Mouse (Mus musculus) neural tube, embryonic 14.5 days (tissue): ENCODE data around the gene Chat. TPM values are rescaled to one million over a fixed set of nuclear protein-coding genes. Genes with fewer than 3 reads are reported as not detected.
A peak's percentile ranks its signal among the peaks of the same experiment; 100 is the strongest.

ENCODE experiments used
- ATAC-seq: fragments of 200-750 bp; cut with Nextera tagmentation; 2 replicates; pipeline ENCODE4 v1.8.0; 2017; ENCODE audit warnings: low read depth, mild to moderate bottlenecking, moderate TSS enrichment, moderate library complexity
- H3K27ac ChIP-seq: fragments of 300-500 bp; sonication (generic); 2 replicates; pipeline ENCODE4 v1.5.1; 2014; ENCODE audit warnings: low read depth, mild to moderate bottlenecking, control low read depth, low read length, moderate library complexity, mixed read lengths
- H3K27me3 ChIP-seq: fragments of 300-500 bp; sonication (generic); 2 replicates; pipeline ENCODE4 v1.6.1; 2014; ENCODE audit warnings: low read length; ENCODE audit not compliant: control insufficient read depth, insufficient read depth
- H3K36me3 ChIP-seq: fragments of 300-500 bp; sonication (generic); 2 replicates; pipeline ENCODE4 v1.6.1; 2014; ENCODE audit warnings: low read length, mixed read lengths; ENCODE audit not compliant: control insufficient read depth, insufficient read depth
- H3K4me1 ChIP-seq: fragments of 300-500 bp; sonication (generic); 2 replicates; pipeline ENCODE4 v1.6.1; 2014; ENCODE audit warnings: low read length; ENCODE audit not compliant: control insufficient read depth, insufficient read depth
- H3K4me2 ChIP-seq: fragments of 300-500 bp; sonication (generic); 2 replicates; pipeline ENCODE4 v1.6.1; 2014; ENCODE audit warnings: mild to moderate bottlenecking, low read depth, low read length, control low read depth
- H3K4me3 ChIP-seq: fragments of 300-500 bp; sonication (generic); 2 replicates; pipeline ENCODE4 v1.5.1; 2014; ENCODE audit warnings: low read depth, low read length, control low read depth, mixed read lengths
- H3K9ac ChIP-seq: fragments of 300-500 bp; sonication (generic); replicated peaks from 2 replicates; pipeline ENCODE4 v1.6.1; 2014; ENCODE audit warnings: low read depth, mild to moderate bottlenecking, control low read depth, low read length, mixed read lengths
- H3K9me3 ChIP-seq: fragments of 300-500 bp; sonication (generic); 2 replicates; pipeline ENCODE4 v1.6.1; 2016; ENCODE audit warnings: low read length; ENCODE audit not compliant: control insufficient read depth
- WGBS: fragments of 180-500 bp; shearing (Covaris S2); extraction: QIAGEN DNeasy Blood & Tissue Kit; methylation state at CpG from one replicate; pipeline ENCODE4 v1.1.7; 2014; 5-methylcytosine and 5-hydroxymethylcytosine counted together
- polyA plus RNA-seq: library from polyadenylated mRNA; unstranded; fragments of >200 nt; fragmentation: Nextera tagmentation; extraction: Ambion mirVana; gene quantifications from 2 replicates; pipeline ENCODE4 v1.2.1, GENCODE M21; 2014

The Chat gene
- polyA plus RNA-seq, 1 experiment from 2014 or later: 4.3 TPM

- no peak overlapping the region for H3K4me2 ChIP-seq
- peak; percentile 60; the same call in 1 of the 2 replicates for ATAC-seq
- WGBS: 12% methylated on average over 7 of the region's 7 CpGs
These were observed 84.7 kb downstream of the Chat start for GRCm38 (mm10) chr14:32381066-32381465.

GRCm38 (mm10) chr14:32380099-32380480 is 85.7 kb downstream of the Chat start:
- H3K4me1 ChIP-seq: 0 out of 2 replicates have a peak, but pooled peaks cover 3% of the 10 kb centered on the region
- no peak overlapping the region for H3K9ac ChIP-seq
- no peak for ATAC-seq
- WGBS: 35% methylated on average over 3 of the region's 3 CpGs
- H3K9me3 ChIP-seq: no peaks in the 10 kb centered on the region
- no peak overlapping the region for H3K4me3 ChIP-seq
- no peak overlapping the region for H3K4me2 ChIP-seq
- no peak overlapping the region for H3K27ac ChIP-seq
- peaks cover 2% of the 10 kb centered on the region; the same call in 1 of the 2 replicates for H3K27me3 ChIP-seq
- H3K36me3 ChIP-seq: no peaks in the 10 kb centered on the region

More at GRCm38 (mm10) chr14:32381066-32381465, 84.7 kb downstream of the Chat start:
- Histone ChIP-seq H3K27me3 (peaks cover 2% of the 10 kb centered on the region; the same call in 1 of the 2 replicates), H3K27ac (no peak overlapping the region), H3K9ac (no peak overlapping the region), H3K36me3 (no peaks in the 10 kb centered on the region), H3K4me1 (0 out of 2 replicates have a peak, but pooled peaks cover 3% of the 10 kb centered on the region), H3K4me3 (no peak overlapping the region), H3K9me3 (no peaks in the 10 kb centered on the region)

DNA sequence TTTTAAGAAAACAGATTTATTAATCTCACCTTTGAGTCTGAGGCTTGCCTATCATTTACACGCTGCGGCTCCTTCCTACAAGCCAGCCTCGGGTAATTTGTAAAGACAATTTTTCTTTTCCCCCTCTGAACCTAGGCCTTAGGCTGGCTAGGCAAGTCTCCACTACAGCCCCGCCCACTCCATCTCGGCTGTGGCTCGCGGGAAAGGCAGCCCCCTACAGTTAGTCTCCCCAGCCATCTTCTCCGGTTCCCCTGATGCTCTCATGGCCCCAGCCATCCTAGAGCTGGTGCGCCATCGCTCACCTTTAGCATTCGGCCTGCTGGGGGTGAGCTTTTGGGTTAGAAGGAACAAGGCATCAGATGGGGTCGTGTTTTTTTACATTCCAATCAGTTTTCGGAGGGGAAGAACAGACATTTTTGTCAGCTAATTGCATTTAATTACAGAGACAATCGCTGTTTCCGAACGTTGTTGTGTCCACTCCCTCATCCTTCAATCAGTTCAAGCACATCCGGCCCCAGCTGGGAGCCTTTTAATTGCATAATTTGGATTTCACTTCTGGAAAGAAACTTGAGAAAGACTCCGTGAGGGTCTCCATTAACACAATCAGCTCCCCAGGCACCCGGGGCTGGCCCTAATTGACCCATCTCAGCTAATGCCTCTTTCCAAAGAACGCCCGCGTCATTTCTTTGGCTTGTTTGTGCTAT is 86.2 kb downstream of the Chat start:
- WGBS: 4% methylated on average over 22 of the region's 22 CpGs
- ATAC-seq: no peak
- H3K9ac ChIP-seq: no peak overlapping the region
- no peak overlapping the region for H3K4me3 ChIP-seq
- H3K9me3 ChIP-seq: no peaks in the 10 kb centered on the region
- H3K4me1 ChIP-seq: 0 out of 2 replicates have a peak, but pooled peaks cover 3% of the 10 kb centered on the region
- no peak overlapping the region for H3K27ac ChIP-seq
- no peak overlapping the region for H3K4me2 ChIP-seq
- no peaks in the 10 kb centered on the region for H3K36me3 ChIP-seq
- H3K27me3 ChIP-seq: peaks cover 2% of the 10 kb centered on the region; the same call in 1 of the 2 replicates

DNA sequence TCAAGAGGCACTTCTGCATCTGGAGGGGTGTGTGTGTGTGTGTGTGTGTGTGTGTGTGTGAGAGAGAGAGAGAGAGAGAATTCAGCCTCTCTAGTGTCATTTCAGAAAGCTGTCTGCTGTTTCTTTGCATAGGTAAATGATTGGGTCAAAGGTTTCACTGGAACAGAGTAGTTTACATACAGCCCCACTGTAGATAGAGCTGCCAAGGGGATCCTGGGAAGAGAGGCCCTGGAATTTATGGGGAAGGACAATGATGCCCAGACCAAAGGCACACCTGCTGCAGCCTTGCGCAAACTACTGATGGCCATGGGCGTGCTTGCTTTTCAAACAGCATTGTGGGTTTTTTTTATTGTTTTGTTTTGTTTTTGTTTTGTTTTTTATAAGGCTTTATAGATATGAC is 93.3 kb downstream of the Chat start:
- no peak overlapping the region for H3K4me3 ChIP-seq
- H3K27ac ChIP-seq: no peak overlapping the region
- H3K27me3 ChIP-seq: no peaks in the 10 kb centered on the region
- no peak for ATAC-seq
- WGBS: 76% methylated on average over 2 of the region's 2 CpGs
- no peaks in the 10 kb centered on the region for H3K4me1 ChIP-seq
- no peaks in the 10 kb centered on the region for H3K36me3 ChIP-seq
- no peak overlapping the region for H3K9ac ChIP-seq
- H3K9me3 ChIP-seq: no peaks in the 10 kb centered on the region
- no peak overlapping the region for H3K4me2 ChIP-seq

DNA sequence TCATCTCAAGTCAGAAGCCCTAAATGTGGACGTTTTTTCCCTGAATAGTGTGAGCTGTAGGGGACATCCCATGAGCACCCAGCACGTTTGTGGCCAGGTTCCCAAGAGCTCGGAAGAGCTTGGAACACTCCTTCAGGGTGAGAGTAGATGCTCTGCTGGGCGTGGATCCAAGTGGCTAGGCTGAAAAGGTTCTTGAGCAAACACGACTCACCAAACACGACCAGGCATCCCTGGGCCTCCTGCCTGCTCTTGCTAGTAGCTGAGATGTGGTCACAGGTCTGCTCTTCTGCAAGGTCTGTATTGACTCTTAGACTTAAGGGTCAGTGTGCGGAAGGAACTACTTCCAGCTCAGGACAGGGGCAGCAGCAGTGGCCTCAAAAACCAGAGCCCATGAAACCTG is 96.0 kb downstream of the Chat start:
- no peak for ATAC-seq
- Histone ChIP-seq H3K27me3 (no peaks in the 10 kb centered on the region), H3K36me3 (no peaks in the 10 kb centered on the region), H3K9ac (no peak overlapping the region), H3K4me2 (no peak overlapping the region), H3K9me3 (no peaks in the 10 kb centered on the region), H3K4me3 (no peak overlapping the region), H3K4me1 (no peaks in the 10 kb centered on the region), H3K27ac (no peak overlapping the region)
- 69% methylated on average over 7 of the region's 7 CpGs for WGBS

- Histone ChIP-seq H3K27ac (no peak overlapping the region), H3K4me3 (no peak overlapping the region)
These were observed 101.4 kb downstream of the Chat start for GRCm38 (mm10) chr14:32364359-32364758.

More at GRCm38 (mm10) chr14:32364359-32364758, 101.4 kb downstream of the Chat start:
- Histone ChIP-seq H3K36me3 (no peaks in the 10 kb centered on the region), H3K4me2 (no peak overlapping the region), H3K9me3 (no peaks in the 10 kb centered on the region), H3K27me3 (no peaks in the 10 kb centered on the region), H3K9ac (no peak overlapping the region), H3K4me1 (no peaks in the 10 kb centered on the region)
- 72% methylated on average over 7 of the region's 7 CpGs for WGBS
- ATAC-seq: no peak

Other genes starting within 250 kb of the Chat start
- gene Ogdhl, start 144.0 kb downstream of the Chat start, polyA plus RNA-seq: 16.9 and 17.2 TPM in 2 replicates
- not detected in 2 replicates for gene 1700024G13Rik, start 77.6 kb downstream of the Chat start, polyA plus RNA-seq
- gene Slc18a3, start 1.1 kb downstream of the Chat start, polyA plus RNA-seq: 31.3 and 32.6 TPM in 2 replicates
- 23.3 and 25.1 TPM in 2 replicates for gene Ercc6, start 47.5 kb upstream of the Chat start, polyA plus RNA-seq
- 110 and 123 TPM in 2 replicates for gene Prrxl1, start 133.4 kb upstream of the Chat start, polyA plus RNA-seq
- 0.21 and 0.26 TPM in 2 replicates for gene 3425401B19Rik, start 219.3 kb upstream of the Chat start, polyA plus RNA-seq